Mouse (Mus musculus) spleen, adult 2 months (tissue): ENCODE results near the gene Shh. TPM values are rescaled to one million over a fixed set of nuclear protein-coding genes. Genes with fewer than 3 reads are reported as not detected.

Source experiments
- DNase-seq, 2 experiments: peaks; one replicate each; pipeline versions ENCODE4 v3.0.0 to v3.0.0-alpha.2; 2012 to 2021; ENCODE audit warnings: low spot score in 2 of 2, low read depth in 1 of 2
- H3K27ac ChIP-seq: fragments of 200-500 bp; 2 replicates; pipeline ENCODE4 v1.5.1; 2012; ENCODE audit warnings: low read length, inconsistent platforms; ENCODE audit not compliant: insufficient read depth
- H3K27me3 ChIP-seq: fragments of 200-500 bp; 2 replicates; pipeline ENCODE4 v1.6.1; 2012; ENCODE audit warnings: mild to moderate bottlenecking, moderate library complexity, low read length, inconsistent platforms; ENCODE audit not compliant: control insufficient read depth, insufficient read depth
- H3K36me3 ChIP-seq: fragments of 200-500 bp; 2 replicates; pipeline ENCODE4 v1.6.1; 2012; ENCODE audit warnings: mild to moderate bottlenecking, low read length, inconsistent platforms; ENCODE audit not compliant: control insufficient read depth, insufficient read depth
- H3K4me1 ChIP-seq: fragments of 200-500 bp; 2 replicates; pipeline ENCODE4 v1.6.1; 2011; ENCODE audit warnings: inconsistent platforms; ENCODE audit not compliant: control insufficient read depth, insufficient read depth, insufficient read length
- H3K4me3 ChIP-seq: fragments of 200-500 bp; 2 replicates; pipeline ENCODE4 v1.5.1; 2011; ENCODE audit warnings: mild to moderate bottlenecking, inconsistent platforms; ENCODE audit not compliant: insufficient read depth, insufficient read length; ENCODE audit errors: extremely low read depth
- CTCF ChIP-seq: fragments of 200-500 bp; IDR thresholded peaks from 2 replicates; pipeline ENCODE4 v1.5.1; 2011; ENCODE audit warnings: mild to moderate bottlenecking, inconsistent platforms; ENCODE audit not compliant: insufficient read depth, insufficient read length, insufficient replicate concordance; ENCODE audit errors: extremely low read depth
- POLR2A ChIP-seq: fragments of 200-500 bp; IDR thresholded peaks from 2 replicates; pipeline ENCODE4 v1.6.1; 2011; ENCODE audit warnings: low read depth, low read length, inconsistent platforms
- WGBS: fragments of 180-500 bp; shearing (Covaris S2); methylation state at CpG from one replicate; pipeline ENCODE4 v1.1.7; 2018; 5-methylcytosine and 5-hydroxymethylcytosine counted together
- polyA plus RNA-seq: library from polyadenylated mRNA; depleted of rRNA; stranded (reverse); fragments of >200 nt; gene quantifications from 2 replicates; pipeline ENCODE4 v1.2.3, GENCODE M21; 2012

Gene Shh
- polyA plus RNA-seq, 1 experiment = not detected

- H3K4me3 ChIP-seq = no peak overlapping the region
- no peaks in the 10 kb centered on the region for H3K36me3 ChIP-seq
- TF ChIP-seq CTCF = no peak
- TF ChIP-seq POLR2A = no peak
- DNase-seq = no peak
- 62% methylated on average over 2 of the region's 2 CpGs for WGBS
- no peaks in the 10 kb centered on the region for H3K4me1 ChIP-seq
- H3K27me3 ChIP-seq = no peaks in the 10 kb centered on the region
- H3K27ac ChIP-seq = no peak overlapping the region
Measured at GRCm38 (mm10) chr5:28481730-28482129, 14.7 kb upstream of the Shh start.

DNA sequence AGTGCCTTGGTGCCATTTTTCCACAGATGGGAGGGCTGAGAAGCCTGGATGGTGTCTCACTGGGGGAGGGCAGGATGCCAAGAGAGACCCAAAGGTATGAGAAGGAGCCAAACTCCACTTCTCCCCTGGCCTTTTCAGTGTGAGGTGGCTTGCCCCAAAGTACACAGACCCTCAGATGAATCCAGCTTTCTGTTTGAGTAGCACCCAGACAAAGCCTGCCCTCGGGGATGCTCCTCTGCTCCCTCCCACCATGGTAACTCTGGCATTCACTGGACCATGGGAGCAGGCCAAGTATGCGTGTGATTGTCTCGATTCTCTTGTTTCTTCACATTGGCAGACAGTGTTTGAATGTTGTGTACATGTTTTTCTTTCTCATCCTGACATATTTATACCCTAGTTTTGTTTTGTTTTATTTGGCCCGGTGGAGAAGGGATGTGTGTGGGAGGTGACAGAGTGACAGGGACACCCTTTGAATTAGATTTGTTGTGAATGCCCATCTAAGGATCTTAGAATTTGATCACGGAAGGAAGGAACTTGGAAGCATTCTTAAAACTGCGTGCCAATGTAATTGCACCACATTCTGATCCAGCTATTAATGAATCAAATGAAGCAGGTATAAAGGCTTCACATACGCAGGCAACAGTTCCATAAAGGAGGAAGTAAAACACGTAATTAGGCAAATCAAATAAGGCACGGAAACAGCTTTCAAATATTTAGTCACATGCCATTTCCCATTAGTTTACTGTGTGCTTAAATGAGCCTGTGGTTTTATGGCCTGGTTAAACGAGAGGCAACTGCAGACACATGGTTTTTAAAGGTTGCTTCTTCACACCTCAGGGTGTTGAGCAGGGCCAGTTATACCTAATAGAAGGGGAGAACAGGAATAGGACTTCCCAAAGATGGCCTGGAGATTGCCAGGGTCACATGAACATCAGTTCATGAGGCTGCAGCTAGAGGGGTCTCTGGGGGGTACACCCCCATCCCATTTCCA, 9.6 kb upstream of the Shh start:
- Histone ChIP-seq H3K27ac (no peak overlapping the region), H3K27me3 (no peaks in the 10 kb centered on the region), H3K4me1 (no peaks in the 10 kb centered on the region), H3K4me3 (no peak overlapping the region), H3K36me3 (no peaks in the 10 kb centered on the region)
- no peak for TF ChIP-seq POLR2A
- TF ChIP-seq CTCF = no peak
- no peak for DNase-seq
- WGBS = 62% methylated on average over 10 of the region's 10 CpGs

- Histone ChIP-seq H3K4me3 (no peak overlapping the region), H3K27me3 (no peaks in the 10 kb centered on the region), H3K4me1 (no peaks in the 10 kb centered on the region), H3K27ac (no peak overlapping the region), H3K36me3 (no peaks in the 10 kb centered on the region)
- no peak for DNase-seq
- 82% methylated on average over 5 of the region's 5 CpGs for WGBS
- TF ChIP-seq CTCF = no peak
- no peak for TF ChIP-seq POLR2A
Measured at GRCm38 (mm10) chr5:28473556-28473955, 6.5 kb upstream of the Shh start.

- Histone ChIP-seq H3K36me3 (no peaks in the 10 kb centered on the region), H3K27ac (no peak overlapping the region), H3K4me1 (no peaks in the 10 kb centered on the region), H3K27me3 (peaks cover 8% of the 10 kb centered on the region), H3K4me3 (no peak overlapping the region)
- DNase-seq = no peak
- TF ChIP-seq CTCF = no peak
- 8% methylated on average over 9 of the region's 9 CpGs for WGBS
Measured at GRCm38 (mm10) chr5:28469525-28470202, 2.6 kb upstream of the Shh start.

GRCm38 (mm10) chr5:28466351-28466750, 705 bp downstream of the Shh start:
- H3K27me3 ChIP-seq = peaks cover 14% of the 10 kb centered on the region
- no peak for TF ChIP-seq CTCF
- TF ChIP-seq POLR2A = no peak
- no peak overlapping the region for H3K27ac ChIP-seq
- WGBS = 5% methylated on average over 15 of the region's 15 CpGs
- no peaks in the 10 kb centered on the region for H3K36me3 ChIP-seq
- H3K4me1 ChIP-seq = no peaks in the 10 kb centered on the region
- H3K4me3 ChIP-seq = no peak overlapping the region
- no peak for DNase-seq

DNA sequence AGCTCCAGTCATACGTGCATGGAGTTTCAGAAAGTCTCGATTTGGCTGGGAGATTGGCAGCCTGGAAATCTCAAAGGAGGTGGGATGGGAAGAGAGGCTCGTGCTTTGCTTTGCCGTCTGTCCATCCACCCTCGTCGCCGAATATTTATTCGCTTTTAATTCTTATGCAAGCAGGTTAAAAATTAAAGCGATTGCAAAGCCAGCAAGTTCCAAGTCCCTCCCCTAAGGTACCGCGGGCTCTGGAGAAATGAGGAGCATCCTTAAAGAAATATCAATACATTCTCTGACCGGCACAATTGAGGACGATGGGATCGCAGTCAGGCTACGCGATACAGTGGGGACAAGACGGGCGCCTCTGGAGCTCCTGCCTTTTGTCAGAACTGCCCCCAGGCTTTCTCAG, 1.5 kb downstream of the Shh start:
- no peak overlapping the region for H3K27ac ChIP-seq
- no peaks in the 10 kb centered on the region for H3K36me3 ChIP-seq
- DNase-seq = no peak
- peaks cover 15% of the 10 kb centered on the region for H3K27me3 ChIP-seq
- 6% methylated on average over 18 of the region's 18 CpGs for WGBS
- no peak overlapping the region for H3K4me3 ChIP-seq
- H3K4me1 ChIP-seq = no peaks in the 10 kb centered on the region
- TF ChIP-seq CTCF (no peak), POLR2A (no peak)

- WGBS = 6% methylated on average over 29 of the region's 29 CpGs
- no peak overlapping the region for H3K27ac ChIP-seq
- no peaks in the 10 kb centered on the region for H3K36me3 ChIP-seq
- no peak overlapping the region for H3K4me3 ChIP-seq
- DNase-seq = no peak
- TF ChIP-seq CTCF (no peak), POLR2A (no peak)
- no peaks in the 10 kb centered on the region for H3K4me1 ChIP-seq
- peaks cover 20% of the 10 kb centered on the region for H3K27me3 ChIP-seq
Measured at GRCm38 (mm10) chr5:28465099-28465406, 2.0 kb downstream of the Shh start.
